Mouse (Mus musculus) urinary bladder, postnatal 10 days (tissue): ENCODE results near the gene Fnbp1.

Experiments used
- DNase-seq: peaks from one replicate; pipeline ENCODE4 v3.0.0; 2022; ENCODE audit warnings: low spot score

Gene Fnbp1

GRCm38 (mm10) chr2:31124694-31125093 is 17.1 kb downstream of the Fnbp1 start:
- DNase-seq: no peak

GRCm38 (mm10) chr2:31123493-31123892 is 18.3 kb downstream of the Fnbp1 start:
- no peak for DNase-seq

DNA sequence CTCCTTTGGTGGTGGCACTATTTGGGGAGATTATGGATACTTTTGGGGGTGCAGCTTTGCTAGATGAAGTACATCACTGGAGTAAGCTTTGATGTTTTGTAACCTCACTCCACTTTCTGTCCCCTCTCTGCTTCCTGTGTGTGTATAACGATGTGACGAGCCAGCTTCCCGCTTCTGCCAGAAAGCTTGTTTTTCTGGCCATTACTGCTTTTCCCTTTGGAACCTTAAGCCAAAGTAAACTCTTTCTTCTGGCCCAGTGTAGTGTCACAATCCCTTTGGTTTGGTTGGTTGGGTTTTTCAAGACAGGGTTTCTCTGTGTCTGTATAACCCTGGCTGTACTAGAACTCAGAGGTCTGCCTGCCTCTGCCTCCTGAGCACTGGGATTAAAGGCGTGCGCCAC is 19.0 kb downstream of the Fnbp1 start:
- no peak for DNase-seq

DNA sequence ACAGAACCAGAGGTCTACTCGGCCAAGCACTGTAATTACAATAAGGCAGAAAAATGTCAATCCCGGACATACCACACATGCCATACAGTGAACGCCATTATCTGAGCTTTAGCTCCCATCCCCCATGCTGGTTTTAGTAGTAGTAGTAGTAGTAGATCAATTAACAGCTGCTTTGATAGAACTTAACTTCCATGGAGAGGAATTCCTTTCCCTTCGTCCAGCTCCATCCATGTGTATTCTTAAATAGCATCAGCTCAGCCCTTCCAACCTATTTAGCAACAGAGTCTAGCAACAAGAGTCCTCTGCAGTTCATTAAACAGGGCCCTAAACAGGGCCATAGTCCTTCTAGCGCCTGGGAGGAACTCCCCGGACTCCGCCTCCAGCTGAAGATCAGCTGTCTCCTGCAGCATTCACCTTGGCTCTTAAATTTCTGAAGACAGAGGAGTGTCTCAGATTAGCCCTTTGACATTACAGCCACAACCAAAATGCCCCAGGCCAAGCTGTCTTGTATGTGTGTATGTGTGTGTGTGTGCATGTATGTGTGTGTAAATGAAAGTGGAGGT is 20.6 kb downstream of the Fnbp1 start:
- DNase-seq: no peak

DNA sequence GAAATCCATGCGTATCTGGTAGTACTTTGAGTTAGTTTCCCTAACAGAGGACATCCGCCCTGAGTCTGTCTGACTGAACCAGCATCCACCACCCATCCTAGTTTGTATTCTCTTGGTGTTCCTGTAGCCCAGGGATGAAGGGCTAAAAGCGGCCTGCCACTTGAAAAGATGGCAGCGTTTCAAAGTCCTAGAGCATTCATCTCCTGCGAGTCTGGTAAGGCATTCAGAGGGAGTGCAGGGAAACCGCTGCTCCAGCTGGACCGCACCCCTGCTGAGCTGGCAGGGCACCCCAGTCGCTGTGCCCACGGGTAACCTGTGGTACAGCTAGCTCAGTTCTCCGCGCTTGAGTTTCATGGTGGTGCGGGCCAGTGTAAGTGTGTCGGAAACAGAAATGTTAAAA is 22.0 kb downstream of the Fnbp1 start:
- DNase-seq: no peak

DNA sequence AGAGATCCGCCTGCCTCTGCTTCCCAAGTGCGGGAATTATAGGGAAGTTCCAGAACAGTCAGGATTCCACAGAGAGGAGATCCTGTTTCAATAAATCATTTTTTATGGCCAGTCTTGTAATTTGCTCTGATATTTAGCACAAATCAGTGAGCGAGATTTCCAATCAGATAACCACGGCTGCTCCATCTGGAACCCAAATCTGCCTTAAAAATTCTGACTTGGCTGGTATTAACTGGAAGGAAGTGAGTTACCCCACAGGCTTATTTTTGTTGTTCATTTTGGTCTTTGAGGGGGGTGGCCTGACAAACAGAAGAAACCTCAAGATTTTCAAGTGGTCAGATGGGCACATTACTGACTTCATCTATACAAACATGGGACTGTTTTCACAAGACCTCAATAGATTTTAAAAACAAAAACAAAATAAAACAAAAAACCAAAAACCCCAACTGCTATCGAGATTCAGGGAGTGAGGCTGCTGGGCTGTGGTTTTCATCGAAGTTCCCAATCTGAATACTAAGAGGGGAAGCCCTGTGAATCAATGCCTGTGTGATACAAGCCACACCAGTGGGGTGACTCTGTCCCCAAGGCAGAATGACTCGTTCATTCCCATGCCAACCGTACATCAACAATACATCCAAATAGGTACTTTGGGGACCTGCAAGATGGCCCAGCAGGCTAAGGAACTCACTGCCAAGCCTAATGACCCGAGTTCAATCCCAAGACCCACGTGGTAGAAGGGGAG is 23.0 kb downstream of the Fnbp1 start:
- no peak for DNase-seq

DNA sequence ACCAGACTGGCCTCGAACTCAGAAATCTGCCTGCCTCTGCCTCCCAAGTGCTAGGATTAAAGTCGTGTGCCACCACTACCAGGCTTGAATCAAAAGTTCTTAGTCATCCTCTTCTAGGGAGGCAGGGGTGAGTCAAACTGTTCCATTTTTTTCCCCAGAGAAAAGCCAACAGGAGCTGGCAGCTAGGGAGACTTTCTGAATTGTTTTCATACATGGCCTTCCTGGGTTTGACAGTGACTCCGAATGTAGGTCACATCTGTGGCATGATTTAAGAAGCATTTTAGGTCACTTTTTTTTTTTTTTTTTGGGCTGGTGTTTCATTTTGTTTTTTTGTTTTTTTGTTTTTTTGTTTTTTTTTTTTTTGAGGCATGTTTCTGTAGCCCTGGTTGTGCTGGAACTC is 23.6 kb downstream of the Fnbp1 start:
- no peak for DNase-seq

DNA sequence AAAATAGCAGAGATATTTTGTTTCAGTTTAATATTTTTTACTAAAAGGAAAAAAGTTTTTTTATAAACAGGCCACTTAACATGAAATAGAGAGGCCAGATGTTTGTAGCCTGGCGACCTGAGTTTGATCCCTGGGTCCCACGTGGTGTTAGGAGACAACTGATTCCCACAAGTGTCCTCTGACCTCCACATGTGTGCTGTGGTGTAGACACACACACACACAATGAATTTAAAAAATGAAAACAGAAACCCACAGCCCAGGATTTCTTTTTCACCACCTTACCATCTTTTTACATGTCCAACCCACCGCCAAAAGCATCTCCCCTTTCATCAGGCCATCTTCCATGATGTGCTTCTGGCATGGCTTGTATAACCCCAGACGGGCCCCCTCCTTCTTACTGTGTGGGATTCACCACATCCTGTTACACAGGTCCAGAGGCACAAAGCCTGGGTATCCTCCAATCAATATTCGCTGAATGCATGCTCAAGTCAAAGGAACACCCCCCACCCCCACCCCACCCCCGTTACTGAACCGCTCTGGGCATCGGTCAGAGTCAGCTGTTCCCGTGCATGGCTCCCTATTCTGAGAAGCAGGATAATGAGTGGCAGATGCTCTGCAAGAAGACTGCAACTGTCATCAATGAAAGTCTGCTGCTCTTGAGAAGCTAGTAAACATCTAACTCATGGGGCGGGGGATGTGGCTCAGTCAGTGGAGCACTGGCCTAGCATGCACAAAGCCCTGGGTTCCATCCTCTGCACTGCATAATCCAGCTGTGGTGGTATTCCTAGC is 25.7 kb downstream of the Fnbp1 start:
- DNase-seq: no peak

DNA sequence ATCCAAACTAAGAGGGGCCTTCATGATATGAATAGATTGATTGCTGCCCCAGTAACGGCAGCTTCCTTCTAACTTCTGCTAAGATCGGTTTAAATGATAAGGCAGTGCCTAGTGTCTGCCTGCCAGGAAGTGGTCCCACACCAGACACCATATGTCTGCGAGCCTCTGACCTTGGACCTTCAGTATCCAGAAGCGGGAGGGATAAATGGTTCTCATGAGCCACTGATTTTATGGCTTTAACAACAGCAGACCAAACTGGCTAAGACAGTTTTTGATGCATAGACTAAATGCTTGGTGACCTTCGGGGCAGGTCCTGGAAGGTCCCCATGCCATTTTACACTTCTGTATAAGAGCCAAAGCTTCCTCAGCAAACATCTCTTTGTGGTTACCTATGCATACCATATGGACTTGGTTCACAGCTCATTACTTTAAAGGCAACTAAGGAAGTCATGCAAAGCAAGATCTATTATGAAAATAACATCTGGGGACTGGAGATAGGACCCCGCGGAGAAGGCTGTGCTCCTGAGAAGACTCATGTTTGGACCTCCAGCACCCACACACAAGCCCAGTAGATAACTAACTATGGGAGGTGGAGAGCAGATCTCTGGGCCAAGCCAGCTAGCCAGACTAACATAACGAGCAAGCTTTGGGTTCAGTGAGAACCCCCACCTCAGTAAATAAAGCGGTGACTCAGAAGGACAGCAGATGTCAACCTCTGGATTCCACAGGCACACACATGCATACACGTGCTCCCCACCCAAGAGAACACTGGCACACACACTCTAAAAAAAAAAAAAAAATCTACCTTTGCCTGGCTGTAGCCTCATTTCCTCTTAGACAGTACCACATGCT is 26.5 kb downstream of the Fnbp1 start:
- no peak for DNase-seq

GRCm38 (mm10) chr2:31114205-31114604 is 27.6 kb downstream of the Fnbp1 start:
- DNase-seq: no peak

GRCm38 (mm10) chr2:31111685-31112084 is 30.1 kb downstream of the Fnbp1 start:
- DNase-seq: no peak

DNA sequence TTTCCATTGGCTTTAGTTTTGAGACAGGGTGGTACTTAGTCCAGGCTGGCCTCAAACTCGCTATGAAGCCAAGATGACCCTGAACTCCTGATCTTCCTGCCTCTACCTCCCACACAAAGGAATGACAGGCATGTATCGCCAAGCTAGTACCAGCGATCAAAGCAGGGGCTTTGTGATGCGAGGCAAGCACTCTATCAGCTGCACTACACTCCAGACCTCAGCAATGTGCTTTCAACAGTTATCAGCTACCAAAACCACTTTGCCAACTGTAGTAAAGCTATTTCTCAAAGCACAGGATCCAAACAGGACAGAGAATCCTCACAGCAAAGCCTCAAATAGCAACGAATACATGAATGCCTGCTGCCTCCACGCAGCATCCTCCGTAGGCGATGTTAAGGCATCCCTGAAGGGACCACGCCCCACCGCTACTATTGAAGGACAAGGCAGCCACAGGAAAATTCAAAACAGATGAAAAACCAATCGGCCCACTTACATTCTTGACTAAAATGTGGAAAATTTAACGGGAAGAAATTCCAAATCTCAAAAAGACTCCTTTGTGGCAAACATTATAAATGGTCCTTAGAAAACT is 31.8 kb downstream of the Fnbp1 start:
- no peak for DNase-seq

- no peak for DNase-seq
Observed at GRCm38 (mm10) chr2:31108186-31108585, 33.6 kb downstream of the Fnbp1 start.

- no peak for DNase-seq
Observed at GRCm38 (mm10) chr2:31106621-31107320, 35.0 kb downstream of the Fnbp1 start.

- DNase-seq: no peak
Observed at GRCm38 (mm10) chr2:31106004-31106403, 35.8 kb downstream of the Fnbp1 start.

DNA sequence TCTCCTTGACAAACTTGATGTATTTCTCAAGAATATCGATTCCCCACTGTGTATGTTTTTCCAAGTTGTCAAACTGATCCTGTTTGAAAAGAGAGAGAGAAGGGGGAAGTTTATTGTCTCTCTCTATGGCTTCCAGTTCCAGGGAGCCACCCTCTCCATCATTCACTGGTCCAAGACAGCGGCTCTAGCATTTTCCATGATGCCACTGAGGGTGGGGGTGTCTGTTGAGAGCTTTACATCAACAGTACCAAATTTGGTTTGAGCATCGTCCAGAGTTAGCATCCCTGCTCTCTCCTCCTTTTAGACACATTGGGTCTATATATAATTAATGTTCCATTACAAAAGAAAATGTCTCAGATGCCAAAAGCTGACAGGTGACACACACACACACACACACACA is 36.5 kb downstream of the Fnbp1 start:
- no peak for DNase-seq

- no peak for DNase-seq
Observed at GRCm38 (mm10) chr2:31103321-31103720, 38.5 kb downstream of the Fnbp1 start.

DNA sequence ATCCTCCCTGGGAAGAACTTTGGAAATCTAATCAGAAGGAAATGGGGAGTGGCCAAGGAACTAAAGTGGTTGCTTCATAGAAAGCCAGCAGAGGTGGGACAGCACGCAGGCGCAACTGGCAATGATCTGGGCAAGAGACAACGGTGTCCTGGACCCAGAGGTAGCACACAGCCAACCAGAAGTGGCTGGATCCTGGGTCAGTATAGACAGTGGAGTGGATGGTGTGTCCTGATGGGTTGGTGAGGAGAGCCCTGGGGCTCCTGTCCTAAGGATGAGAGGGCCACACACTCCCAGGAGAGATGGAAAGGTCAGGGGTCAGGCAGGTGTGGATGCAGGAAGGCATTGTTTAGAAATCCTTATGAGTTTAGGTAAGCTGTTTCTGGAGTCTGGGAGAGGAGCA is 40.5 kb downstream of the Fnbp1 start:
- no peak for DNase-seq

- no peak for DNase-seq
Observed at GRCm38 (mm10) chr2:31099079-31099478, 42.7 kb downstream of the Fnbp1 start.

GRCm38 (mm10) chr2:31098616-31099015 is 43.2 kb downstream of the Fnbp1 start:
- no peak for DNase-seq

DNA sequence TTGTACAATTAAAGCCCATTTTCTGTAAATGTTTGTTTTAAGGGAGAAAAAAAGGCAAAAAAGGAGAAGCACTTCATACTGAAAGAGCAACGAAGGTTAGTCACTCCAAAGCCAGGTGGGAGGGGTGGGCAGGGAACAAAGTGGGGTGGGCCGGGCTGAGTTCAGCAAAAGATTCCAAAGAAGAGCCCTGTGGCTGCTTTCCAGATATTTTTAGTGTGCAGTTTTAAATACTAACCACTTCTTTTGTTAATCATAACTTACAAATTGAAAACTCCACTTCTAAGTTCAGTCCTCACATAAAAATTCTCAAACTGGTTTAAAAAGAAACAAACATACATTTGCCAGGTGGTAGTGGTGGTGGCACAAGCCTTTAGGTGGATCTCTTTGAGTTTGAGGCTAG is 44.5 kb downstream of the Fnbp1 start:
- no peak for DNase-seq
